Mouse (Mus musculus) neural tube, embryonic 14.5 days (tissue): Measurements from ENCODE around the gene Ipcef1. TPM values are rescaled to one million over a fixed set of nuclear protein-coding genes. Genes with fewer than 3 reads are reported as not detected.

Experiments used
- ATAC-seq: fragments of 200-750 bp; cut with Nextera tagmentation; 2 replicates; pipeline ENCODE4 v1.8.0; 2017; ENCODE audit warnings: low read depth, mild to moderate bottlenecking, moderate TSS enrichment, moderate library complexity
- H3K27ac ChIP-seq: fragments of 300-500 bp; sonication (generic); 2 replicates; pipeline ENCODE4 v1.5.1; 2014; ENCODE audit warnings: low read depth, mild to moderate bottlenecking, control low read depth, low read length, moderate library complexity, mixed read lengths
- H3K27me3 ChIP-seq: fragments of 300-500 bp; sonication (generic); 2 replicates; pipeline ENCODE4 v1.6.1; 2014; ENCODE audit warnings: low read length; ENCODE audit not compliant: control insufficient read depth, insufficient read depth
- H3K36me3 ChIP-seq: fragments of 300-500 bp; sonication (generic); 2 replicates; pipeline ENCODE4 v1.6.1; 2014; ENCODE audit warnings: low read length, mixed read lengths; ENCODE audit not compliant: control insufficient read depth, insufficient read depth
- H3K4me1 ChIP-seq: fragments of 300-500 bp; sonication (generic); 2 replicates; pipeline ENCODE4 v1.6.1; 2014; ENCODE audit warnings: low read length; ENCODE audit not compliant: control insufficient read depth, insufficient read depth
- H3K4me2 ChIP-seq: fragments of 300-500 bp; sonication (generic); 2 replicates; pipeline ENCODE4 v1.6.1; 2014; ENCODE audit warnings: mild to moderate bottlenecking, low read depth, low read length, control low read depth
- H3K4me3 ChIP-seq: fragments of 300-500 bp; sonication (generic); 2 replicates; pipeline ENCODE4 v1.5.1; 2014; ENCODE audit warnings: low read depth, low read length, control low read depth, mixed read lengths
- H3K9ac ChIP-seq: fragments of 300-500 bp; sonication (generic); replicated peaks from 2 replicates; pipeline ENCODE4 v1.6.1; 2014; ENCODE audit warnings: low read depth, mild to moderate bottlenecking, control low read depth, low read length, mixed read lengths
- H3K9me3 ChIP-seq: fragments of 300-500 bp; sonication (generic); 2 replicates; pipeline ENCODE4 v1.6.1; 2016; ENCODE audit warnings: low read length; ENCODE audit not compliant: control insufficient read depth
- WGBS: fragments of 180-500 bp; shearing (Covaris S2); extraction: QIAGEN DNeasy Blood & Tissue Kit; methylation state at CpG from one replicate; pipeline ENCODE4 v1.1.7; 2014; 5-methylcytosine and 5-hydroxymethylcytosine counted together
- polyA plus RNA-seq: library from polyadenylated mRNA; unstranded; fragments of >200 nt; fragmentation: Nextera tagmentation; extraction: Ambion mirVana; gene quantifications from 2 replicates; pipeline ENCODE4 v1.2.1, GENCODE M21; 2014

The Ipcef1 gene
- polyA plus RNA-seq, 1 experiment from 2014 or later, result 5.4 TPM

GRCm38 (mm10) chr10:7047288-7047918 lies 4.9 kb downstream of the Ipcef1 start:
- no peak overlapping the region for H3K9ac ChIP-seq
- H3K4me1 ChIP-seq, result 0 out of 2 replicates have a peak, but pooled peaks cover 3% of the 10 kb centered on the region
- no peaks in the 10 kb centered on the region for H3K36me3 ChIP-seq
- H3K4me2 ChIP-seq, result no peak overlapping the region
- H3K27ac ChIP-seq, result no peak overlapping the region
- peak; percentile 75; the same call in 1 of the 2 replicates for ATAC-seq
- no peaks in the 10 kb centered on the region for H3K9me3 ChIP-seq
- H3K4me3 ChIP-seq, result no peak overlapping the region
- WGBS, result 46% methylated on average over 10 of the region's 10 CpGs
- H3K27me3 ChIP-seq, result no peaks in the 10 kb centered on the region

DNA sequence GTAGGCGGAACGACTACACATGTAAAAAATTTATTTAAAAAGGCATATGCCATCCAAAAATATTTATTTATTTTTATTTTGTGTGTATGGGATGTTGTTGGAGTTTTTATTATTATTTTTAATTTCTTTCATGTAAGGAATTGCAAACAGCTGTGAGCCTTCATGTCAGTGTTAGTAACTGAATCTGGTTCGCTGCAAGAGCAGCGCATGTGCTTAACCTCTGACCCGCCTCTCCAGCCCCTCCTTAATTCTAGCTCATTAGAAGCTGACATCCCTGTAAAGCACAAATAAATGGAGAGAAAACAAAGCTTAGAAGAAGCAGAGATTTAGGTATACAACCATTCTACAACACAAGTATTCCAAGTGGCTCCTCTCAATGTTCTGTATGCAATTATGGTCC lies 8.4 kb downstream of the Ipcef1 start:
- no peak overlapping the region for H3K9ac ChIP-seq

DNA sequence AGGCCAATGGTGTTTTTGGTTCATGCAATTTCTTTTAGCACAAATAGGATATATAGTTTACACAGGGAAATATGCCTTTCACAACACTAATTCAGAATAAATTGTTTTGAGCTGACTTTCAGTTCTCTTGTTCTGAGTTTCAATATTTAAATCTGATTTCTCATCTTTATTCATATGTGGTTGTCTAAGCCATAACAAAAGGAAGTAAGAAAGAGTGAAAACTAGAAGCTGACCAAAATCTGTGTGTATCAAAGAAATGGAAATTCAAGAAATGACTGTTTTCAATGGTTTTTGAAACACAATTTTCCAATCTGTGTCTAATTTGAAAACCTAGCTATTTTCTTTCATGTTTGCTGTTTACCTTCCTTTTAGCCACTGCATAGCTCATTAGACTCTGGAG lies 11.2 kb downstream of the Ipcef1 start:
- Histone ChIP-seq H3K36me3 (no peaks in the 10 kb centered on the region), H3K4me3 (no peak overlapping the region), H3K9me3 (no peaks in the 10 kb centered on the region), H3K4me1 (no peaks in the 10 kb centered on the region), H3K27ac (no peak overlapping the region), H3K27me3 (no peaks in the 10 kb centered on the region), H3K4me2 (no peak overlapping the region), H3K9ac (no peak overlapping the region)
- ATAC-seq, result no peak

More for the DNA sequence above, 8.4 kb downstream of the Ipcef1 start:
- Histone ChIP-seq H3K4me1 (no peaks in the 10 kb centered on the region), H3K27me3 (no peaks in the 10 kb centered on the region), H3K9me3 (no peaks in the 10 kb centered on the region), H3K36me3 (no peaks in the 10 kb centered on the region), H3K4me2 (no peak overlapping the region), H3K27ac (no peak overlapping the region), H3K4me3 (no peak overlapping the region)
- no peak for ATAC-seq
- WGBS, result 80% methylated on average over 5 of the region's 5 CpGs

DNA sequence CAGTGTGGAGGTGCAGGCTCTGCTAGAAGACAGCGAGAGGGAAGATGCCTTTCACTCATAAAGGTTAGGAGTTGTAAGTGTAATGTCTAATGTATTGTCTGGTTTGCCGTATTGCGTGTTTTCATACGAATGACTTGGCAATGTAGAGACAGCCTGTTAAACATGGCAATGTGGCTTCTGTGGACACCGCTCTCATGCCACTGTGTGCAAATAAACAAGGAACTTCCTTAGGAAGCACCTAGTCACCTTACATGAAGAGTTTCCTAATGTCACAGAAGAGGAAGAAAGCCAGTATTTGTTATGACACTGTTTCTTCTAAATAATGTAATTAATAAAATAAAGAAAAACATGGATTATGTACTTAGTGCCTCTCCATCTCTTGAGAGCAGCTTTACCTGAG lies 15.1 kb downstream of the Ipcef1 start:
- Histone ChIP-seq H3K27me3 (no peaks in the 10 kb centered on the region), H3K4me1 (no peaks in the 10 kb centered on the region), H3K36me3 (no peaks in the 10 kb centered on the region), H3K4me3 (no peak overlapping the region), H3K27ac (no peak overlapping the region), H3K9me3 (no peaks in the 10 kb centered on the region), H3K4me2 (no peak overlapping the region), H3K9ac (no peak overlapping the region)
- no peak for ATAC-seq
- 90% methylated on average over 5 of the region's 5 CpGs for WGBS

DNA sequence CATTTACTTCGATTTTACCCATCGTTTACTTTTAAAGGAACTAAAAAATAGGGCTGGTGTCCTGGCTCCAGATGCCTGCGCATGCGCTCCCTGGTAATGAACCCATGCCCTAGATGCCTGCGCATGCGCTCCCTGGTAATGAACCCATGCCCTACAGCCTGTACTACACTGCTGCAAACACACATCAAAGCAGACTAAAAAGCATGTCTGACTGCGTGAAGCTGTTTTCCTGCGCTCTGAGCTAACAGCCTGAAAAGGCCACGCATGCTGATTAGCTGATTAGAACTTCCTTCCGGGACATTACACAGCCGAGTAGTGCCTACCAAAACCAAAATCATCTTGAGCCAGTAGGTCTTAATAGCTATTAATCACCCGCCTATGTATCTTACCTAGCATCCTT lies 16.7 kb downstream of the Ipcef1 start:
- Histone ChIP-seq H3K4me1 (no peaks in the 10 kb centered on the region), H3K4me3 (no peak overlapping the region), H3K4me2 (no peak overlapping the region), H3K36me3 (no peaks in the 10 kb centered on the region), H3K9me3 (no peaks in the 10 kb centered on the region), H3K27ac (no peak overlapping the region), H3K9ac (no peak overlapping the region), H3K27me3 (no peaks in the 10 kb centered on the region)
- peak; percentile 86 for ATAC-seq
- 64% methylated on average over 12 of the region's 12 CpGs for WGBS

- Histone ChIP-seq H3K4me3 (no peak overlapping the region), H3K4me2 (no peak overlapping the region), H3K36me3 (no peaks in the 10 kb centered on the region), H3K9ac (no peak overlapping the region), H3K4me1 (no peaks in the 10 kb centered on the region), H3K27ac (no peak overlapping the region), H3K9me3 (no peaks in the 10 kb centered on the region), H3K27me3 (no peaks in the 10 kb centered on the region)
- 98% methylated on average over 2 of the region's 2 CpGs for WGBS
- no peak for ATAC-seq
Measured at GRCm38 (mm10) chr10:7033459-7033858, 18.8 kb downstream of the Ipcef1 start.

GRCm38 (mm10) chr10:7025028-7025427 lies 27.2 kb downstream of the Ipcef1 start:
- Histone ChIP-seq H3K36me3 (no peaks in the 10 kb centered on the region), H3K4me1 (no peaks in the 10 kb centered on the region), H3K4me2 (no peak overlapping the region), H3K9ac (no peak overlapping the region), H3K9me3 (no peaks in the 10 kb centered on the region), H3K27ac (no peak overlapping the region), H3K4me3 (no peak overlapping the region), H3K27me3 (no peaks in the 10 kb centered on the region)
- no peak for ATAC-seq
- 76% methylated on average over 1 of the region's 1 CpGs for WGBS

DNA sequence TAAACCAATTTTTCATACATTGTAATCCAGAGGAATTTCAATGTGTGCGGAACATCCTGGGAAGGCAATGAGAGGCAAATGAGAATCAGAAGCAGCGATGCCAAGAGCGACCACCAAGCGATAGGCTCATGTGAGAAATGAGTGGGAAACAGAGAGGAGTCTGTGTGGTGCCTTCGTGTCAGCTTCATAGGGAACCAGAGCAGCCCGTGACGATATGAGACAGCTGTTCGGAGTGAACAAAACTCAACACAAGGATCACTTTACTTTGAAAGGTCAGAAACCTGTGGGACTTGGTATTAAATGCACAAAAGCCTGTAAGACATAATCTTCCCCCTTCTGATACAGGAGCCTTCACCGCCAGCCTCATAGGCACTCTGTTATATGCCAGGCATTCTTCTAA lies 31.7 kb downstream of the Ipcef1 start:
- no peaks in the 10 kb centered on the region for H3K9me3 ChIP-seq
- 91% methylated on average over 9 of the region's 9 CpGs for WGBS
- no peak overlapping the region for H3K9ac ChIP-seq
- no peaks in the 10 kb centered on the region for H3K4me1 ChIP-seq
- no peak overlapping the region for H3K4me2 ChIP-seq
- H3K27me3 ChIP-seq, result no peaks in the 10 kb centered on the region
- H3K4me3 ChIP-seq, result no peak overlapping the region
- H3K27ac ChIP-seq, result no peak overlapping the region
- no peaks in the 10 kb centered on the region for H3K36me3 ChIP-seq
- no peak for ATAC-seq

- no peak overlapping the region for H3K27ac ChIP-seq
- no peak for ATAC-seq
- H3K9ac ChIP-seq, result no peak overlapping the region
- no peaks in the 10 kb centered on the region for H3K36me3 ChIP-seq
- no peaks in the 10 kb centered on the region for H3K4me1 ChIP-seq
- H3K4me3 ChIP-seq, result no peak overlapping the region
- no peaks in the 10 kb centered on the region for H3K9me3 ChIP-seq
- no peaks in the 10 kb centered on the region for H3K27me3 ChIP-seq
- no peak overlapping the region for H3K4me2 ChIP-seq
- WGBS, result 75% methylated on average over 7 of the region's 7 CpGs
Measured at GRCm38 (mm10) chr10:7019781-7020386, 32.4 kb downstream of the Ipcef1 start.
